27 mouse cellular contexts compared by ENCODE assay signal in genomic region chr17:75582738-75583137, GRCm38 (mm10).
"Had no signal": no experiment of that assay in that cellular context is flagged by ENCODE, and none has a peak within 500 bp of the region (broad histone marks: within the 10 kb centered on the region; RNA-seq: fewer than 3 reads in every experiment).

No protein-coding gene starts in this region.

- H3K4me3 ChIP-seq: embryonic facial prominence, embryonic 10.5 days; embryonic facial prominence, embryonic 12.5 days; embryonic facial prominence, embryonic 13.5 days; embryonic facial prominence, embryonic 15.5 days; erythroblast, embryonic 14.5 days; forebrain, embryonic 10.5 days; forebrain, embryonic 12.5 days; forebrain, embryonic 13.5 days; forebrain, embryonic 15.5 days; gastrocnemius, adult 2 months; heart, adult 2 months had no signal

- H3K9ac ChIP-seq: embryonic facial prominence, embryonic 12.5 days; embryonic facial prominence, embryonic 13.5 days; embryonic facial prominence, embryonic 15.5 days; forebrain, embryonic 12.5 days; forebrain, embryonic 13.5 days; forebrain, embryonic 15.5 days; forebrain, postnatal 0 days had no signal

- ATAC-seq: forebrain, embryonic 13.5 days; forebrain, embryonic 14.5 days; forebrain, embryonic 15.5 days; forebrain, embryonic 16.5 days; forebrain, postnatal 0 days had no signal

- H3K27me3 ChIP-seq: embryonic facial prominence, embryonic 12.5 days; embryonic facial prominence, embryonic 13.5 days; embryonic facial prominence, embryonic 15.5 days; forebrain, embryonic 12.5 days; forebrain, embryonic 13.5 days; forebrain, embryonic 15.5 days had no signal

- H3K27ac ChIP-seq: embryonic facial prominence, embryonic 10.5 days; embryonic facial prominence, embryonic 12.5 days; embryonic facial prominence, embryonic 13.5 days; embryonic facial prominence, embryonic 15.5 days; forebrain, embryonic 10.5 days; forebrain, embryonic 12.5 days; forebrain, embryonic 13.5 days; forebrain, embryonic 15.5 days; gastrocnemius, adult 2 months; heart, adult 2 months had no signal

- H3K4me2 ChIP-seq: embryonic facial prominence, embryonic 12.5 days; embryonic facial prominence, embryonic 13.5 days; embryonic facial prominence, embryonic 15.5 days; forebrain, embryonic 12.5 days; forebrain, embryonic 13.5 days; forebrain, embryonic 15.5 days had no signal

- H3K36me3 ChIP-seq: embryonic facial prominence, embryonic 10.5 days; embryonic facial prominence, embryonic 12.5 days; embryonic facial prominence, embryonic 13.5 days; embryonic facial prominence, embryonic 15.5 days; forebrain, embryonic 10.5 days; forebrain, embryonic 12.5 days; forebrain, embryonic 15.5 days had no signal

- H3K9me3 ChIP-seq: embryonic facial prominence, embryonic 10.5 days; embryonic facial prominence, embryonic 12.5 days; embryonic facial prominence, embryonic 13.5 days; embryonic facial prominence, embryonic 15.5 days; forebrain, embryonic 10.5 days; forebrain, embryonic 12.5 days; forebrain, embryonic 13.5 days; forebrain, embryonic 15.5 days had no signal

- H3K4me1 ChIP-seq: embryonic facial prominence, embryonic 10.5 days; embryonic facial prominence, embryonic 12.5 days; embryonic facial prominence, embryonic 13.5 days; embryonic facial prominence, embryonic 15.5 days; forebrain, embryonic 10.5 days; forebrain, embryonic 12.5 days; forebrain, embryonic 13.5 days; forebrain, embryonic 15.5 days had no signal

- DNase-seq: cerebellum, adult 9-10 months; cerebellum, adult 9-11 months; cerebellum, postnatal 10 days; cerebellum, postnatal 14 days; cerebellum, postnatal 25 days; cerebellum, postnatal 36 days; embryo, embryonic 11 days; forebrain, postnatal 0 days; gastrocnemius, adult 2 months; gastrocnemius, postnatal 10 days; gastrocnemius, postnatal 14 days; gastrocnemius, postnatal 25 days; gastrocnemius, postnatal 36 days; heart, adult 11 months; heart, adult 18-20 months; heart, adult 2 months had no signal
